Mouse (Mus musculus) thymus, adult 18-20 months (tissue): ENCODE data around the gene Rgs10.
"Not testable (repeated sequence)": the region's sequence is repeated elsewhere in the genome, so short reads cannot be mapped to it uniquely, and the experiment has no call there.

Experiments
- DNase-seq, 2 experiments: peaks; one replicate each; pipeline ENCODE4 v3.0.0; 2022; ENCODE audit warnings: mixed read lengths in 2 of 2

Rgs10 gene

GRCm38 (mm10) chr7:128369366-128369765 lies 49.2 kb downstream of the Rgs10 start:
- DNase-seq: no peak

GRCm38 (mm10) chr7:128368828-128369227 lies 49.7 kb downstream of the Rgs10 start:
- DNase-seq: no peak

GRCm38 (mm10) chr7:128366654-128367053 lies 51.9 kb downstream of the Rgs10 start:
- DNase-seq: no peak

- DNase-seq: no peak
These were observed 53.4 kb downstream of the Rgs10 start for GRCm38 (mm10) chr7:128365096-128365715.

- no peak for DNase-seq
These were observed 54.0 kb downstream of the Rgs10 start for GRCm38 (mm10) chr7:128364526-128364925.

- DNase-seq: no peak
These were observed 54.8 kb downstream of the Rgs10 start for GRCm38 (mm10) chr7:128363806-128364205.

- no peak for DNase-seq
These were observed 55.6 kb downstream of the Rgs10 start for GRCm38 (mm10) chr7:128362916-128363315.

GRCm38 (mm10) chr7:128359741-128360140 lies 58.8 kb downstream of the Rgs10 start:
- no peak for DNase-seq

GRCm38 (mm10) chr7:128359164-128359563 lies 59.4 kb downstream of the Rgs10 start:
- no peak for DNase-seq

- DNase-seq: no peak
These were observed 59.8 kb downstream of the Rgs10 start for GRCm38 (mm10) chr7:128358741-128359140.

- DNase-seq: no peak
These were observed 61.4 kb downstream of the Rgs10 start for GRCm38 (mm10) chr7:128356868-128357755.

GRCm38 (mm10) chr7:128355463-128355862 lies 63.1 kb downstream of the Rgs10 start:
- no peak for DNase-seq

GRCm38 (mm10) chr7:128352721-128353120 lies 65.8 kb downstream of the Rgs10 start:
- no peak for DNase-seq

- no peak for DNase-seq
These were observed 67.4 kb downstream of the Rgs10 start for GRCm38 (mm10) chr7:128351176-128351575.

- no peak for DNase-seq
These were observed 68.2 kb downstream of the Rgs10 start for GRCm38 (mm10) chr7:128350316-128350715.

- DNase-seq: no peak
These were observed 68.8 kb downstream of the Rgs10 start for GRCm38 (mm10) chr7:128349751-128350150.

GRCm38 (mm10) chr7:128348608-128349007 lies 70.0 kb downstream of the Rgs10 start:
- DNase-seq: no peak

- no peak for DNase-seq
These were observed 71.6 kb downstream of the Rgs10 start for GRCm38 (mm10) chr7:128346991-128347390.

- DNase-seq: no peak
These were observed 72.0 kb downstream of the Rgs10 start for GRCm38 (mm10) chr7:128346522-128346921.

- no peak for DNase-seq
These were observed 72.9 kb downstream of the Rgs10 start for GRCm38 (mm10) chr7:128345691-128346090.

- DNase-seq: peak; percentile 25
These were observed 73.5 kb downstream of the Rgs10 start for GRCm38 (mm10) chr7:128344928-128345653.

- DNase-seq: no peak
These were observed 74.1 kb downstream of the Rgs10 start for GRCm38 (mm10) chr7:128344488-128344887.

- not testable (repeated sequence) for DNase-seq
These were observed 75.9 kb downstream of the Rgs10 start for GRCm38 (mm10) chr7:128342691-128343090.
